Mouse (Mus musculus): Measurements from ENCODE around the gene Gm49321. TPM values are rescaled to one million over a fixed set of nuclear protein-coding genes. Genes with fewer than 3 reads are reported as not detected.

Gene Gm49321
- polyA plus RNA-seq, 1 experiment from 2014 or later: 11.4 TPM

- H3K4me1 ChIP-seq (ENCODE audit: control insufficient read depth, insufficient read depth, low read length): no peaks in the 10 kb centered on the region
- WGBS: 87% methylated on average over 4 of the region's 4 CpGs
- no peak overlapping the region for H3K27ac ChIP-seq (ENCODE audit: low read length)
Observed at GRCm38 (mm10) chr12:73988393-73989008, 51.0 kb downstream of the Gm49321 start.

GRCm38 (mm10) chr12:73989594-73989993 lies 52.1 kb downstream of the Gm49321 start:
- Histone ChIP-seq H3K36me3 (ENCODE audit: control insufficient read depth, insufficient read depth, low read length) (peaks cover 5% of the 10 kb centered on the region; the same call in 1 of the 2 replicates), H3K9me3 (ENCODE audit: control insufficient read depth, low read length) (no peaks in the 10 kb centered on the region), H3K9ac (ENCODE audit: low read depth, low read length) (no peak overlapping the region), H3K27me3 (replicated peaks; ENCODE audit: control insufficient read depth, insufficient read depth, low read length) (no peaks in the 10 kb centered on the region), H3K27ac (ENCODE audit: low read length) (no peak overlapping the region), H3K4me2 (ENCODE audit: low read depth, low read length) (no peak overlapping the region), H3K4me1 (ENCODE audit: control insufficient read depth, insufficient read depth, low read length) (no peaks in the 10 kb centered on the region), H3K4me3 (ENCODE audit: low read length) (no peak overlapping the region)
- no peak for ATAC-seq

More at GRCm38 (mm10) chr12:73988393-73989008, 51.0 kb downstream of the Gm49321 start:
- no peak overlapping the region for H3K9ac ChIP-seq (ENCODE audit: low read depth, low read length)
- no peak overlapping the region for H3K4me2 ChIP-seq (ENCODE audit: low read depth, low read length)
- no peaks in the 10 kb centered on the region for H3K9me3 ChIP-seq (ENCODE audit: control insufficient read depth, low read length)
- ATAC-seq: no peak
- H3K36me3 ChIP-seq (ENCODE audit: control insufficient read depth, insufficient read depth, low read length): peaks cover 5% of the 10 kb centered on the region; the same call in 1 of the 2 replicates
- H3K4me3 ChIP-seq (ENCODE audit: low read length): no peak overlapping the region
- H3K27me3 ChIP-seq (replicated peaks; ENCODE audit: control insufficient read depth, insufficient read depth, low read length): no peaks in the 10 kb centered on the region

- Histone ChIP-seq H3K4me2 (ENCODE audit: low read depth, low read length) (no peak overlapping the region), H3K4me3 (ENCODE audit: low read length) (no peak overlapping the region), H3K9ac (ENCODE audit: low read depth, low read length) (no peak overlapping the region), H3K27me3 (replicated peaks; ENCODE audit: control insufficient read depth, insufficient read depth, low read length) (peaks cover 22% of the 10 kb centered on the region), H3K4me1 (ENCODE audit: control insufficient read depth, insufficient read depth, low read length) (no peaks in the 10 kb centered on the region; the same call in 1 of the 2 replicates), H3K36me3 (ENCODE audit: control insufficient read depth, insufficient read depth, low read length) (no peaks in the 10 kb centered on the region), H3K9me3 (ENCODE audit: control insufficient read depth, low read length) (no peaks in the 10 kb centered on the region), H3K27ac (ENCODE audit: low read length) (no peak overlapping the region)
- 58% methylated on average over 12 of the region's 12 CpGs for WGBS
- ATAC-seq: no peak
Observed at GRCm38 (mm10) chr12:73996906-73997296, 59.4 kb downstream of the Gm49321 start.

GRCm38 (mm10) chr12:73997297-73998127 lies 60.1 kb downstream of the Gm49321 start, which contains the start of gene Syt16:
Gene Syt16, plus strand, starts transcription at chr12:73997661.
- Histone ChIP-seq H3K27ac (ENCODE audit: low read length) (no peak within 1 kb of the TSS), H3K9ac (ENCODE audit: low read depth, low read length) (peak within 1 kb of the TSS; percentile 65), H3K27me3 (replicated peaks; ENCODE audit: control insufficient read depth, insufficient read depth, low read length) (peaks cover 22% of the 10 kb centered on the region), H3K4me3 (ENCODE audit: low read length) (peak within 1 kb of the TSS; percentile 58), H3K4me1 (ENCODE audit: control insufficient read depth, insufficient read depth, low read length) (no peaks in the 10 kb centered on the region; the same call in 1 of the 2 replicates), H3K9me3 (ENCODE audit: control insufficient read depth, low read length) (no peaks in the 10 kb centered on the region), H3K4me2 (ENCODE audit: low read depth, low read length) (peak within 1 kb of the TSS; percentile 93), H3K36me3 (ENCODE audit: control insufficient read depth, insufficient read depth, low read length) (no peaks in the 10 kb centered on the region)
- WGBS: 1% methylated on average over 41 of the region's 67 CpGs
- peak; percentile 26; the same call in 1 of the 2 replicates for ATAC-seq

- no peak overlapping the region for H3K27ac ChIP-seq (ENCODE audit: low read length)
- peak overlapping the region; percentile 65 for H3K9ac ChIP-seq (ENCODE audit: low read depth, low read length)
- 41% methylated on average over 5 of the region's 5 CpGs for WGBS
- peaks cover 22% of the 10 kb centered on the region for H3K27me3 ChIP-seq (replicated peaks; ENCODE audit: control insufficient read depth, insufficient read depth, low read length)
- no peaks in the 10 kb centered on the region; the same call in 1 of the 2 replicates for H3K4me1 ChIP-seq (ENCODE audit: control insufficient read depth, insufficient read depth, low read length)
- peak overlapping the region; percentile 58 for H3K4me3 ChIP-seq (ENCODE audit: low read length)
- H3K36me3 ChIP-seq (ENCODE audit: control insufficient read depth, insufficient read depth, low read length): no peaks in the 10 kb centered on the region
- no peak for ATAC-seq
- no peaks in the 10 kb centered on the region for H3K9me3 ChIP-seq (ENCODE audit: control insufficient read depth, low read length)
- H3K4me2 ChIP-seq (ENCODE audit: low read depth, low read length): peak overlapping the region; percentile 93
Observed at GRCm38 (mm10) chr12:73998128-73998456, 60.6 kb downstream of the Gm49321 start.

- WGBS: 89% methylated on average over 9 of the region's 9 CpGs
- H3K36me3 ChIP-seq (ENCODE audit: control insufficient read depth, insufficient read depth, low read length): no peaks in the 10 kb centered on the region
- no peak overlapping the region for H3K9ac ChIP-seq (ENCODE audit: low read depth, low read length)
Observed at GRCm38 (mm10) chr12:74002449-74002848, 65.0 kb downstream of the Gm49321 start.

GRCm38 (mm10) chr12:74009448-74009911 lies 72.0 kb downstream of the Gm49321 start:
- no peak overlapping the region for H3K27ac ChIP-seq (ENCODE audit: low read length)
- no peaks in the 10 kb centered on the region for H3K36me3 ChIP-seq (ENCODE audit: control insufficient read depth, insufficient read depth, low read length)
- no peak overlapping the region for H3K4me2 ChIP-seq (ENCODE audit: low read depth, low read length)
- no peaks in the 10 kb centered on the region for H3K27me3 ChIP-seq (replicated peaks; ENCODE audit: control insufficient read depth, insufficient read depth, low read length)
- no peaks in the 10 kb centered on the region for H3K4me1 ChIP-seq (ENCODE audit: control insufficient read depth, insufficient read depth, low read length)
- no peak overlapping the region for H3K4me3 ChIP-seq (ENCODE audit: low read length)
- ATAC-seq: no peak
- H3K9ac ChIP-seq (ENCODE audit: low read depth, low read length): no peak overlapping the region
- no peaks in the 10 kb centered on the region for H3K9me3 ChIP-seq (ENCODE audit: control insufficient read depth, low read length)
- WGBS: 28% methylated on average over 8 of the region's 8 CpGs

More at GRCm38 (mm10) chr12:74002449-74002848, 65.0 kb downstream of the Gm49321 start:
- no peak overlapping the region for H3K4me2 ChIP-seq (ENCODE audit: low read depth, low read length)
- H3K4me3 ChIP-seq (ENCODE audit: low read length): no peak overlapping the region
- H3K27ac ChIP-seq (ENCODE audit: low read length): no peak overlapping the region
- peaks cover 9% of the 10 kb centered on the region for H3K27me3 ChIP-seq (replicated peaks; ENCODE audit: control insufficient read depth, insufficient read depth, low read length)
- ATAC-seq: no peak
- H3K9me3 ChIP-seq (ENCODE audit: control insufficient read depth, low read length): no peaks in the 10 kb centered on the region
- H3K4me1 ChIP-seq (ENCODE audit: control insufficient read depth, insufficient read depth, low read length): no peaks in the 10 kb centered on the region; the same call in 1 of the 2 replicates

GRCm38 (mm10) chr12:74013739-74014138 lies 76.3 kb downstream of the Gm49321 start:
- ATAC-seq: peak; percentile 77
- Histone ChIP-seq H3K4me1 (ENCODE audit: control insufficient read depth, insufficient read depth, low read length) (no peaks in the 10 kb centered on the region), H3K36me3 (ENCODE audit: control insufficient read depth, insufficient read depth, low read length) (no peaks in the 10 kb centered on the region), H3K9ac (ENCODE audit: low read depth, low read length) (no peak overlapping the region), H3K4me2 (ENCODE audit: low read depth, low read length) (no peak overlapping the region), H3K9me3 (ENCODE audit: control insufficient read depth, low read length) (no peaks in the 10 kb centered on the region), H3K27ac (ENCODE audit: low read length) (no peak overlapping the region), H3K4me3 (ENCODE audit: low read length) (no peak overlapping the region), H3K27me3 (replicated peaks; ENCODE audit: control insufficient read depth, insufficient read depth, low read length) (0 out of 2 replicates have a peak, but pooled peaks cover 2% of the 10 kb centered on the region)
- WGBS: 0% methylated on average over 6 of the region's 6 CpGs

- Histone ChIP-seq H3K36me3 (ENCODE audit: control insufficient read depth, insufficient read depth, low read length) (no peaks in the 10 kb centered on the region), H3K4me1 (ENCODE audit: control insufficient read depth, insufficient read depth, low read length) (no peaks in the 10 kb centered on the region), H3K9ac (ENCODE audit: low read depth, low read length) (no peak overlapping the region), H3K4me3 (ENCODE audit: low read length) (no peak overlapping the region), H3K4me2 (ENCODE audit: low read depth, low read length) (no peak overlapping the region), H3K9me3 (ENCODE audit: control insufficient read depth, low read length) (no peaks in the 10 kb centered on the region), H3K27ac (ENCODE audit: low read length) (no peak overlapping the region), H3K27me3 (replicated peaks; ENCODE audit: control insufficient read depth, insufficient read depth, low read length) (0 out of 2 replicates have a peak, but pooled peaks cover 2% of the 10 kb centered on the region)
- WGBS: 61% methylated on average over 7 of the region's 7 CpGs
- no peak for ATAC-seq
Observed at GRCm38 (mm10) chr12:74014739-74015270, 77.4 kb downstream of the Gm49321 start.
